Mouse (Mus musculus): ENCODE data around the gene Ttc21a. TPM values are rescaled to one million over a fixed set of nuclear protein-coding genes. Genes with fewer than 3 reads are reported as not detected.

The Ttc21a gene
- total and polyA plus RNA-seq, 3 experiments: 0.02 to 0.38 TPM; not detected in 1

- DNase-seq (ENCODE audit: low spot score) (no peak), ATAC-seq (ENCODE audit: extremely low read depth, insufficient number of reproducible peaks, low FRiP score, poor library complexity, severe bottlenecking) (no peak)
- no peaks in the 10 kb centered on the region for H3K36me3 ChIP-seq (replicated peaks)
Observed at GRCm38 (mm10) chr9:119991310-119991709, 53.9 kb downstream of the Ttc21a start.

GRCm38 (mm10) chr9:119993092-119993844 is 55.9 kb downstream of the Ttc21a start:
- TF ChIP-seq TAL1 (conservative IDR thresholded peaks at IDR 0.05; ENCODE audit: low read depth, low read length) (no peak), GATA1 (IDR thresholded peaks at IDR 0.05; ENCODE audit: borderline replicate concordance, low read length) (no peak), GATA2 (IDR thresholded peaks at IDR 0.05; ENCODE audit: borderline replicate concordance, low read depth, low read length) (no peak), POLR2AphosphoS5 (IDR thresholded peaks at IDR 0.05; ENCODE audit: insufficient replicate concordance, low read depth, low read length) (no peak), CTCF (IDR thresholded peaks at IDR 0.05; ENCODE audit: low read depth, low read length) (no peak)
- no peaks in the 10 kb centered on the region for H3K36me3 ChIP-seq (replicated peaks)
- peaks cover 22% of the 10 kb centered on the region for H3K4me1 ChIP-seq (ENCODE audit: insufficient read depth, low read depth, low read length)
- DNase-seq (ENCODE audit: low spot score) (no peak), ATAC-seq (ENCODE audit: extremely low read depth, insufficient number of reproducible peaks, low FRiP score, poor library complexity, severe bottlenecking) (peak; percentile 24; the same call in 1 of the 2 replicates)
- H3K9me3 ChIP-seq (replicated peaks): no peaks in the 10 kb centered on the region
- no peak overlapping the region for H3K4me3 ChIP-seq (ENCODE audit: low read depth, low read length)
- peaks cover 12% of the 10 kb centered on the region for H3K27me3 ChIP-seq (ENCODE audit: insufficient read depth, low read length)

More at GRCm38 (mm10) chr9:119991310-119991709, 53.9 kb downstream of the Ttc21a start:
- H3K4me1 ChIP-seq (ENCODE audit: insufficient read depth, low read depth, low read length): peaks cover 24% of the 10 kb centered on the region
- peaks cover 17% of the 10 kb centered on the region for H3K27me3 ChIP-seq (ENCODE audit: insufficient read depth, low read length)
- TF ChIP-seq GATA2 (IDR thresholded peaks at IDR 0.05; ENCODE audit: borderline replicate concordance, low read depth, low read length): no peak
- TF ChIP-seq POLR2AphosphoS5 (IDR thresholded peaks at IDR 0.05; ENCODE audit: insufficient replicate concordance, low read depth, low read length): no peak
- TF ChIP-seq TAL1 (conservative IDR thresholded peaks at IDR 0.05; ENCODE audit: low read depth, low read length): no peak
- TF ChIP-seq GATA1 (IDR thresholded peaks at IDR 0.05; ENCODE audit: borderline replicate concordance, low read length): no peak
- no peak for TF ChIP-seq CTCF (IDR thresholded peaks at IDR 0.05; ENCODE audit: low read depth, low read length)
- no peak overlapping the region for H3K4me3 ChIP-seq (ENCODE audit: low read depth, low read length)
- H3K9me3 ChIP-seq (replicated peaks): no peaks in the 10 kb centered on the region

- H3K36me3 ChIP-seq (replicated peaks): no peaks in the 10 kb centered on the region
- peaks cover 15% of the 10 kb centered on the region for H3K27me3 ChIP-seq (ENCODE audit: insufficient read depth, low read length)
- no peaks in the 10 kb centered on the region for H3K9me3 ChIP-seq (replicated peaks)
- H3K4me3 ChIP-seq (ENCODE audit: low read depth, low read length): no peak overlapping the region
- peak; percentile 87 for ATAC-seq (ENCODE audit: extremely low read depth, insufficient number of reproducible peaks, low FRiP score, poor library complexity, severe bottlenecking)
- DNase-seq (ENCODE audit: low spot score): no peak
- no peak for TF ChIP-seq TAL1 (conservative IDR thresholded peaks at IDR 0.05; ENCODE audit: low read depth, low read length)
- no peak for TF ChIP-seq GATA1 (IDR thresholded peaks at IDR 0.05; ENCODE audit: borderline replicate concordance, low read length)
- TF ChIP-seq GATA2 (IDR thresholded peaks at IDR 0.05; ENCODE audit: borderline replicate concordance, low read depth, low read length): no peak
- no peak for TF ChIP-seq CTCF (IDR thresholded peaks at IDR 0.05; ENCODE audit: low read depth, low read length)
- no peak for TF ChIP-seq POLR2AphosphoS5 (IDR thresholded peaks at IDR 0.05; ENCODE audit: insufficient replicate concordance, low read depth, low read length)
- peaks cover 21% of the 10 kb centered on the region for H3K4me1 ChIP-seq (ENCODE audit: insufficient read depth, low read depth, low read length)
Observed at GRCm38 (mm10) chr9:119994207-119994606, 56.8 kb downstream of the Ttc21a start.

- DNase-seq (ENCODE audit: low spot score): no peak
- H3K36me3 ChIP-seq (replicated peaks): no peaks in the 10 kb centered on the region
- no peak for TF ChIP-seq GATA2 (IDR thresholded peaks at IDR 0.05; ENCODE audit: borderline replicate concordance, low read depth, low read length)
- no peak for TF ChIP-seq TAL1 (conservative IDR thresholded peaks at IDR 0.05; ENCODE audit: low read depth, low read length)
- TF ChIP-seq GATA1 (IDR thresholded peaks at IDR 0.05; ENCODE audit: borderline replicate concordance, low read length): no peak
- TF ChIP-seq CTCF (IDR thresholded peaks at IDR 0.05; ENCODE audit: low read depth, low read length): no peak
- TF ChIP-seq POLR2AphosphoS5 (IDR thresholded peaks at IDR 0.05; ENCODE audit: insufficient replicate concordance, low read depth, low read length): no peak
- H3K27me3 ChIP-seq (ENCODE audit: insufficient read depth, low read length): peaks cover 26% of the 10 kb centered on the region
- no peak overlapping the region for H3K4me3 ChIP-seq (ENCODE audit: low read depth, low read length)
- ATAC-seq (ENCODE audit: extremely low read depth, insufficient number of reproducible peaks, low FRiP score, poor library complexity, severe bottlenecking): no peak
- H3K9me3 ChIP-seq (replicated peaks): no peaks in the 10 kb centered on the region
- peaks cover 36% of the 10 kb centered on the region for H3K4me1 ChIP-seq (ENCODE audit: insufficient read depth, low read depth, low read length)
Observed at GRCm38 (mm10) chr9:119996080-119996479, 58.7 kb downstream of the Ttc21a start.

GRCm38 (mm10) chr9:119998776-119999175 is 61.4 kb downstream of the Ttc21a start:
- no peak for DNase-seq (ENCODE audit: low spot score)
- H3K4me3 ChIP-seq (ENCODE audit: low read depth, low read length): no peak overlapping the region
- H3K9me3 ChIP-seq (replicated peaks): no peaks in the 10 kb centered on the region
- peaks cover 47% of the 10 kb centered on the region for H3K4me1 ChIP-seq (ENCODE audit: insufficient read depth, low read depth, low read length)
- peaks cover 16% of the 10 kb centered on the region for H3K27me3 ChIP-seq (ENCODE audit: insufficient read depth, low read length)
- TF ChIP-seq GATA2 (IDR thresholded peaks at IDR 0.05; ENCODE audit: borderline replicate concordance, low read depth, low read length) (no peak), CTCF (IDR thresholded peaks at IDR 0.05; ENCODE audit: low read depth, low read length) (no peak), TAL1 (conservative IDR thresholded peaks at IDR 0.05; ENCODE audit: low read depth, low read length) (no peak), GATA1 (IDR thresholded peaks at IDR 0.05; ENCODE audit: borderline replicate concordance, low read length) (no peak), POLR2AphosphoS5 (IDR thresholded peaks at IDR 0.05; ENCODE audit: insufficient replicate concordance, low read depth, low read length) (no peak)
- no peak for ATAC-seq (ENCODE audit: extremely low read depth, insufficient number of reproducible peaks, low FRiP score, poor library complexity, severe bottlenecking)
- H3K36me3 ChIP-seq (replicated peaks): no peaks in the 10 kb centered on the region

GRCm38 (mm10) chr9:119999636-120000035 is 62.2 kb downstream of the Ttc21a start:
- H3K36me3 ChIP-seq (replicated peaks): no peaks in the 10 kb centered on the region
- no peak for ATAC-seq (ENCODE audit: extremely low read depth, insufficient number of reproducible peaks, low FRiP score, poor library complexity, severe bottlenecking)
- peaks cover 38% of the 10 kb centered on the region for H3K4me1 ChIP-seq (ENCODE audit: insufficient read depth, low read depth, low read length)
- no peak overlapping the region for H3K4me3 ChIP-seq (ENCODE audit: low read depth, low read length)
- peaks cover 20% of the 10 kb centered on the region for H3K27me3 ChIP-seq (ENCODE audit: insufficient read depth, low read length)
- no peak for DNase-seq (ENCODE audit: low spot score)
- no peak for TF ChIP-seq GATA2 (IDR thresholded peaks at IDR 0.05; ENCODE audit: borderline replicate concordance, low read depth, low read length)
- no peak for TF ChIP-seq CTCF (IDR thresholded peaks at IDR 0.05; ENCODE audit: low read depth, low read length)
- no peak for TF ChIP-seq GATA1 (IDR thresholded peaks at IDR 0.05; ENCODE audit: borderline replicate concordance, low read length)
- TF ChIP-seq TAL1 (conservative IDR thresholded peaks at IDR 0.05; ENCODE audit: low read depth, low read length): no peak
- no peak for TF ChIP-seq POLR2AphosphoS5 (IDR thresholded peaks at IDR 0.05; ENCODE audit: insufficient replicate concordance, low read depth, low read length)
- no peaks in the 10 kb centered on the region for H3K9me3 ChIP-seq (replicated peaks)

All from G1E (cell line).